Mouse (Mus musculus) layer of hippocampus, adult 8-10 months (tissue): ENCODE data around the gene Gm42791. TPM values are rescaled to one million over a fixed set of nuclear protein-coding genes. Genes with fewer than 3 reads are reported as not detected.

Source experiments
- DNase-seq, 2 experiments: peaks; one replicate each; pipeline ENCODE4 v3.0.0; 2022; ENCODE audit warnings: low spot score in 2 of 2
- total RNA-seq, 4 experiments: library from RNA; stranded (reverse); gene quantifications; 2 replicates each; pipeline ENCODE4 v1.2.4; 2022

Gm42791 gene
- total RNA-seq, 4 experiments from 2014 or later: 20.4 to 38.3 (median 34.6) TPM

- DNase-seq: no peak
These were observed 106.9 kb downstream of the Gm42791 start for GRCm38 (mm10) chr5:148888032-148888431.

- no peak for DNase-seq
These were observed 108.9 kb downstream of the Gm42791 start for GRCm38 (mm10) chr5:148885821-148886609.

GRCm38 (mm10) chr5:148883671-148884070 is 111.3 kb downstream of the Gm42791 start:
- DNase-seq: no peak

GRCm38 (mm10) chr5:148879218-148879617 is 115.7 kb downstream of the Gm42791 start:
- DNase-seq: no peak

GRCm38 (mm10) chr5:148873116-148873515 is 121.8 kb downstream of the Gm42791 start:
- DNase-seq: no peak

GRCm38 (mm10) chr5:148869583-148869982 is 125.4 kb downstream of the Gm42791 start:
- no peak for DNase-seq

- DNase-seq: no peak
These were observed 127.2 kb downstream of the Gm42791 start for GRCm38 (mm10) chr5:148867766-148868165.

- DNase-seq: no peak
These were observed 127.8 kb downstream of the Gm42791 start for GRCm38 (mm10) chr5:148867171-148867570.

GRCm38 (mm10) chr5:148866571-148866970 is 128.4 kb downstream of the Gm42791 start:
- DNase-seq: no peak

- DNase-seq: no peak
These were observed 131.5 kb downstream of the Gm42791 start for GRCm38 (mm10) chr5:148863409-148863808.

GRCm38 (mm10) chr5:148862853-148863252 is 132.1 kb downstream of the Gm42791 start:
- DNase-seq: no peak

GRCm38 (mm10) chr5:148862136-148862535 is 132.8 kb downstream of the Gm42791 start:
- DNase-seq: no peak

- no peak for DNase-seq
These were observed 137.4 kb downstream of the Gm42791 start for GRCm38 (mm10) chr5:148857522-148857921.

- no peak for DNase-seq
These were observed 139.9 kb downstream of the Gm42791 start for GRCm38 (mm10) chr5:148855047-148855446.

- DNase-seq: no peak
These were observed 140.8 kb downstream of the Gm42791 start for GRCm38 (mm10) chr5:148854166-148854565.

GRCm38 (mm10) chr5:148849516-148849915 is 145.4 kb downstream of the Gm42791 start:
- DNase-seq: no peak

GRCm38 (mm10) chr5:148847032-148847431 is 147.9 kb downstream of the Gm42791 start:
- DNase-seq: no peak

Other genes with a start within 250 kb of the Gm42791 start
- gene Katnal1, start 65.8 kb downstream of the Gm42791 start, total RNA-seq: 10 to 100 TPM; 55.4 to 73.6 (median 64.1) TPM
- 10 to 100 TPM; 39.7 to 46.2 (median 41.6) TPM for gene Uspl1, start 189.2 kb upstream of the Gm42791 start, total RNA-seq
- gene Hmgb1, start 189.3 kb upstream of the Gm42791 start, total RNA-seq: 100 to 1,000 TPM; 119 to 140 (median 134) TPM